Mouse (Mus musculus) erythroblast, embryonic 14.5 days (primary cell): ENCODE data around the gene Cdk15.

Experiments used
- GATA1 ChIP-seq: IDR thresholded peaks from 2 replicates; pipeline ENCODE4 v1.6.1; 2012; ENCODE audit warnings: low read length, inconsistent platforms, mixed read lengths
- TAL1 ChIP-seq: IDR thresholded peaks from 3 replicates; pipeline ENCODE4 v1.6.1; 2012; ENCODE audit warnings: low read length, inconsistent platforms, mixed read lengths

DNA sequence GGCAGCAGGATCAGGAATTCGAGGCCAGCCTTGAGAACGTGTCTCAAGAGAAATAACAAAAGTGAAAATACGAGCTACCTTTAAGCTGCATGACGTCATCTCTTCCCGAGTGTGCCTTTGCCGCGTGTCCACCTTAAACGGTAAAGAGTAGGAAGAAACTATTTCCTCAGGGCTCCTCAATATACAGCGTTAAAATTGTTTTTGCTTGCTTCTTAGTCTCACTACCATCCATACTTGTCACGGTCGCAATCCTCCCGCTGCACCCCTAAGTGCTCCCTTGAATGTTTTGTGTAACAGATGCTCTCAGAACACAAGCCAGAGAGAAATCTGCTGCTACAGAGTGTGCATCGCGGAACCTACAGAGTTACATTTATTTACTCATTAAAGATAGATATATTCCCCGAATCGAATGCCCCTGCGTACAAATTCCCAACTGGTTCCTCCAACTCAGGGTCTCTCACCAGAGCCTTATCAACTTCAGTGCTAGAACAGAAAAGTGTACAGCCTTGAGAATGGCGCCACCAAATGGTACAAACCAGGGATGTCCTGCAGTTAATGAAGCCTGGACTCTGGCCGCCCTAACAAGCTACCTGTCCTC is 19.0 kb upstream of the Cdk15 start:
- TF ChIP-seq GATA1 (no peak), TAL1 (no peak)
